Mouse (Mus musculus) lung, embryonic 16.5 days (tissue): Measurements from ENCODE around the gene Ece1. TPM values are rescaled to one million over a fixed set of nuclear protein-coding genes. Genes with fewer than 3 reads are reported as not detected.

Experiments used
- ATAC-seq: fragments of 200-750 bp; cut with Nextera tagmentation; 2 replicates; pipeline ENCODE4 v1.8.0; 2017; ENCODE audit warnings: low read depth, mild to moderate bottlenecking, moderate library complexity
- H3K27ac ChIP-seq: fragments of 300-500 bp; sonication (generic); 2 replicates; pipeline ENCODE4 v1.5.1; 2014; ENCODE audit warnings: mild to moderate bottlenecking, control low read depth, low read length
- H3K27me3 ChIP-seq: fragments of 300-500 bp; sonication (generic); 2 replicates; pipeline ENCODE4 v1.6.1; 2014; ENCODE audit warnings: low read depth, low read length, mixed read lengths; ENCODE audit not compliant: control insufficient read depth, insufficient read depth
- H3K36me3 ChIP-seq: fragments of 300-500 bp; sonication (generic); 2 replicates; pipeline ENCODE4 v1.6.1; 2014; ENCODE audit warnings: low read length; ENCODE audit not compliant: control insufficient read depth, insufficient read depth
- H3K4me1 ChIP-seq: fragments of 300-500 bp; sonication (generic); replicated peaks from 2 replicates; pipeline ENCODE4 v1.6.1; 2014; ENCODE audit warnings: low read length, mixed read lengths; ENCODE audit not compliant: control insufficient read depth, insufficient read depth
- H3K4me2 ChIP-seq: fragments of 300-500 bp; sonication (generic); 2 replicates; pipeline ENCODE4 v1.6.1; 2014; ENCODE audit warnings: low read depth, low read length, control low read depth
- H3K4me3 ChIP-seq: fragments of 300-500 bp; sonication (generic); 2 replicates; pipeline ENCODE4 v1.5.1; 2014; ENCODE audit warnings: mild to moderate bottlenecking, low read length, control low read depth
- H3K9ac ChIP-seq: fragments of 300-500 bp; sonication (generic); 2 replicates; pipeline ENCODE4 v1.6.1; 2014; ENCODE audit warnings: low read length, control low read depth
- H3K9me3 ChIP-seq: fragments of 300-500 bp; sonication (generic); 2 replicates; pipeline ENCODE4 v1.6.1; 2016; ENCODE audit warnings: low read length; ENCODE audit not compliant: control insufficient read depth
- WGBS: fragments of 180-500 bp; shearing (Covaris S2); extraction: QIAGEN DNeasy Blood & Tissue Kit; methylation state at CpG from one replicate; pipeline ENCODE4 v1.1.7; 2014; 5-methylcytosine and 5-hydroxymethylcytosine counted together
- polyA plus RNA-seq: library from polyadenylated mRNA; unstranded; fragments of >200 nt; fragmentation: Nextera tagmentation; extraction: Ambion mirVana; gene quantifications from 2 replicates; pipeline ENCODE4 v1.2.1, GENCODE M21; 2015

Gene Ece1
- polyA plus RNA-seq: 48.1 and 53.8 TPM in 2 replicates

DNA sequence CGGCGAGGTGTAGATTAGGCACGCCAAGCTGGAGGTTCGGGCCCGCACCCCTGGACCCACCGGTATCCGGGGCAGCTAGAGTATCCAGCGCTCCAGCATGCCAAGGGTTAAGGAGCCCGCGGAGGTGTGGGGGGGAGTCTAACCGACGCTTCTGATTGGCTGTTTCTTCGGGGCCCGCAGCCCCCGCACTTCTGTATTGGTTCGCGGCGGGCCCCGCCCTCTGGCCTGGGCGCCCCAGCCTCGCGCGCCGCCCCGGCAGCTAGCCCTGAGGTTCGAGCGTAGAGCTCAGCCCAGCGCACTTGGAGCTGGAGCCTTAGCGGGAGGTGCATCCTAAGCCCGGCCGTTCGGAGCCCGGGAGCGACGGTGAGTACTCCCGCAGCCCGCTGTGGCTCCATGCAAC, at the start of gene Ece1:
Gene Ece1 (plus strand): TSS at position 219 of the 400 bp plus-strand sequence.
- H3K4me3 ChIP-seq: peak within 1 kb of the TSS; percentile 69
- under 1% methylated on average over 37 of the region's 37 CpGs for WGBS
- peak within 1 kb of the TSS; percentile 75 for H3K27ac ChIP-seq
- H3K27me3 ChIP-seq: no peaks in the 10 kb centered on the region; the same call in 1 of the 2 replicates
- peak; percentile 94 for ATAC-seq
- peak within 1 kb of the TSS; percentile 88 for H3K4me2 ChIP-seq
- H3K36me3 ChIP-seq: no peaks in the 10 kb centered on the region
- H3K9ac ChIP-seq: peak within 1 kb of the TSS; percentile 87
- no peaks in the 10 kb centered on the region for H3K9me3 ChIP-seq
- H3K4me1 ChIP-seq: peaks cover 24% of the 10 kb centered on the region

GRCm38 (mm10) chr4:137812946-137813708, 48.9 kb upstream of the Ece1 start:
- H3K27me3 ChIP-seq: no peaks in the 10 kb centered on the region
- H3K4me2 ChIP-seq: no peak overlapping the region
- no peak overlapping the region for H3K27ac ChIP-seq
- H3K4me3 ChIP-seq: no peak overlapping the region
- no peaks in the 10 kb centered on the region for H3K4me1 ChIP-seq
- H3K36me3 ChIP-seq: no peaks in the 10 kb centered on the region
- no peaks in the 10 kb centered on the region for H3K9me3 ChIP-seq
- H3K9ac ChIP-seq: no peak overlapping the region
- ATAC-seq: no peak
- 55% methylated on average over 13 of the region's 13 CpGs for whole genome bisulfite sequencing

- Histone ChIP-seq H3K27me3 (no peaks in the 10 kb centered on the region), H3K4me3 (no peak overlapping the region), H3K4me2 (no peak overlapping the region), H3K9ac (no peak overlapping the region), H3K4me1 (no peaks in the 10 kb centered on the region; the same call in 1 of the 2 replicates), H3K36me3 (no peaks in the 10 kb centered on the region), H3K27ac (no peak overlapping the region), H3K9me3 (no peaks in the 10 kb centered on the region)
- 78% methylated on average over 7 of the region's 7 CpGs for WGBS
- no peak for ATAC-seq
Observed at GRCm38 (mm10) chr4:137814140-137814539, 47.9 kb upstream of the Ece1 start.

DNA sequence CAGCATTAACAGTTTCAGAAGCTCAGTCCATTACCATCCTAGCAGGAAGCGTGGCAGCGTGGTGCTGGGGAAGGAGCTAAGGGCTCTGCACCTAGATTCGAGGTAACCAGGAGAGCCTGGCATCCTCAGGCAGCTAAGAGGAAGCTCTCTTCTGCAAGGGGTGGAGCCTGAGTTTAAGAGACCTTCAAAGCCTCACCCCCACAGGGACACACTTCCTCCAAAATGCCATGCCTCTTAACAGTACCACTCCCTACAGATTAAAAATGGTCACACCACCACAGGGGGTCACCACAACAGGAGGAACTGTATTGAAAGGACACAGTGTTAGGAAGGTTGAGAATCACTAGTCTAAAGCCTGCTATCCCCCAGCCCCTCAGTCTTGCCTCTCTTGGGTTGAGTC, 46.6 kb upstream of the Ece1 start:
- Histone ChIP-seq H3K36me3 (no peaks in the 10 kb centered on the region), H3K4me2 (no peak overlapping the region), H3K9me3 (no peaks in the 10 kb centered on the region), H3K27ac (no peak overlapping the region), H3K4me1 (no peaks in the 10 kb centered on the region; the same call in 1 of the 2 replicates), H3K4me3 (no peak overlapping the region), H3K9ac (no peak overlapping the region), H3K27me3 (no peaks in the 10 kb centered on the region)
- 69% methylated on average over 3 of the region's 3 CpGs for WGBS
- ATAC-seq: no peak

GRCm38 (mm10) chr4:137816216-137816615, 45.8 kb upstream of the Ece1 start:
- ATAC-seq: no peak
- H3K27ac ChIP-seq: no peak overlapping the region
- no peaks in the 10 kb centered on the region for H3K36me3 ChIP-seq
- no peak overlapping the region for H3K4me3 ChIP-seq
- no peaks in the 10 kb centered on the region for H3K27me3 ChIP-seq
- H3K4me1 ChIP-seq: no peaks in the 10 kb centered on the region; the same call in 1 of the 2 replicates
- H3K4me2 ChIP-seq: no peak overlapping the region
- WGBS: 61% methylated on average over 7 of the region's 7 CpGs
- no peaks in the 10 kb centered on the region for H3K9me3 ChIP-seq
- H3K9ac ChIP-seq: no peak overlapping the region

DNA sequence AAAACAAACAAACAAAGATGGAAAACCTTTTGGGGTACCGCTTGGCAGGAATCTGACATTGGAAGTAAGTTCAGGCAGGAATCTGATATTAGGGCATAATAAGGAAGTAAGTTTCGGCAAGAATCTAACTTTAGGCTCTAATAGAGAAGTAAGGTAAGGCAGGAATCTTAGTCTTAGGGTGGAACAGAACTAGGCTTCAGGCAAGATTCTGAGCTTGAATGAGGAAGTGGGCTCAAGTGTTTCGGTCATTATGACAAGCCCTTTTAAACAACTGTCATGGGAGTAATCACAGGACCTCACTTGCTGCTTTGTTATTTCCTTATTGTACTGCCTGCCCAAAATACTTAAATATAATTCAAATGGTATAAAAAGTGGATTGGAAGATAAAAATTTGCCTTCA, 43.7 kb upstream of the Ece1 start:
- H3K36me3 ChIP-seq: no peaks in the 10 kb centered on the region
- H3K9me3 ChIP-seq: no peaks in the 10 kb centered on the region
- no peak for ATAC-seq
- H3K4me3 ChIP-seq: no peak overlapping the region
- H3K27me3 ChIP-seq: no peaks in the 10 kb centered on the region
- no peak overlapping the region for H3K27ac ChIP-seq
- H3K4me1 ChIP-seq: no peaks in the 10 kb centered on the region; the same call in 1 of the 2 replicates
- H3K9ac ChIP-seq: no peak overlapping the region
- H3K4me2 ChIP-seq: no peak overlapping the region
- 76% methylated on average over 3 of the region's 3 CpGs for WGBS

DNA sequence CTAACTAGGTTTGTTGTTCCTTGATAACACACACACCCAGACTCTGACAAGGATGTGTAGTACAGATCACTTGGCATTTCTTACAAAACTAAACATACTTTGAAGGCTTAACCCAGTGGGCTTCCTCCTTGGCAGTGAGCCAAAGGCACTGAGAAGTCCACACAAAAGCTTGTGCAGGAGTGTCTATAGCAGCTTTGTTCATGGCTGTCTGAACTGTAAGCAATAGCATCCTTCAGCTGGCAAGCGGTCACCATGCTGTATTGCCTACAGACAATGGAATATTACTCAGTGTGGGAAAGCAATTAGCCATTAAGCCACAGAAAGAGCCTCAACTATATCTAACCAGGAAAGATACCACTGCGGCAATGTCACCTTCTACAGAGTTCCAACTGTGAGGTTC, 42.5 kb upstream of the Ece1 start:
- Histone ChIP-seq H3K4me3 (no peak overlapping the region), H3K9ac (no peak overlapping the region), H3K4me1 (no peaks in the 10 kb centered on the region; the same call in 1 of the 2 replicates), H3K36me3 (no peaks in the 10 kb centered on the region), H3K9me3 (no peaks in the 10 kb centered on the region), H3K27ac (no peak overlapping the region), H3K27me3 (no peaks in the 10 kb centered on the region), H3K4me2 (no peak overlapping the region)
- ATAC-seq: peak; percentile 71
- 72% methylated on average over 2 of the region's 2 CpGs for WGBS

DNA sequence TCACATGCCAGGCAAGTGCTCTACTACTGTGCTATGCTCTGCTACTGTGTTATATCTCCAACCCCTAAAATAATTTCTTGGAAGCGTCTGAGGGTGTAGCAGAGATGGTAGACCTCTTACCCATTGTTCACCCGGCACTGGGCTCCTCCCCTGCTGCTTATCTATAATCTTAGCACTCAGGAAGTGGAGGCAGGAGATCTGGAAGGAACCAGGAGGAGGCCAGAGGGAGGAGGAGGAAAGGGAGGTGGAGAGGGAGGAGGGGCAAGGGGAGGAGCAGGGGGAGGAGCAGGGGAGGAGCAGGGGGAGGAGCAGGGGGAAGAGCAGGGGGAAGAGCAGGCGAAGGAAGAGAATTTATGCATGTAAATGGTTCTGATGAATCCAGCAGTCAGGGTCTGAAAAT, 41.3 kb upstream of the Ece1 start:
- ATAC-seq: no peak
- Histone ChIP-seq H3K9ac (no peak overlapping the region), H3K9me3 (no peaks in the 10 kb centered on the region), H3K4me1 (no peaks in the 10 kb centered on the region; the same call in 1 of the 2 replicates), H3K4me3 (no peak overlapping the region), H3K36me3 (no peaks in the 10 kb centered on the region), H3K27ac (no peak overlapping the region), H3K27me3 (no peaks in the 10 kb centered on the region), H3K4me2 (no peak overlapping the region)
- WGBS: 26% methylated on average over 3 of the region's 3 CpGs

DNA sequence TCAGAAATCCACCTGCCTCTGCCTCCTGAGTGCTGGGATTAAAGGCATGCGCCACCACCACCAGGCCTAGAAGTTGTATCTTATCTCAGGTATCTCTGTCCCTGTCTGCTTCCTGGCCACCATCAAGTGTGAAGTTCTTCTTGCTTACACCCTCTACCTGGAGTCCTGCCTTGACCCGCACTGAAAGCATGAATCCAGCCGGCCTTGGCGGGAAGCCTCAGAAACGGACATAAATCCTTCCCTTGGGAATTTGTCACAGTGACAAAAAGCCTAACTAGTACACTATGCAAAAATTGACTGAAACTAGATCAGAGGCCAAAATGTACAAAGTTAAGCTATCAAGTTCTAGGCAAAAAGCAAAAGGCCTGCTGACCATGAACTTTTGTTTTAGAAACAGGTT, 39.5 kb upstream of the Ece1 start:
- Histone ChIP-seq H3K9ac (no peak overlapping the region), H3K4me1 (no peaks in the 10 kb centered on the region; the same call in 1 of the 2 replicates), H3K27me3 (no peaks in the 10 kb centered on the region), H3K4me2 (no peak overlapping the region), H3K9me3 (no peaks in the 10 kb centered on the region), H3K36me3 (no peaks in the 10 kb centered on the region), H3K4me3 (no peak overlapping the region), H3K27ac (no peak overlapping the region)
- ATAC-seq: no peak
- WGBS: 89% methylated on average over 5 of the region's 5 CpGs
